Mouse (Mus musculus): ENCODE measurements around the gene Hist2h2aa2.

The Hist2h2aa2 gene

GRCm38 (mm10) chr3:96197129-96197749 lies 42.8 kb downstream of the Hist2h2aa2 start:
- DNase-seq (ENCODE audit: low read depth, low spot score), result peak; percentile 92

- no peak for DNase-seq (ENCODE audit: low read depth, low spot score)
Measured at GRCm38 (mm10) chr3:96196437-96197128, 43.5 kb downstream of the Hist2h2aa2 start.

DNA sequence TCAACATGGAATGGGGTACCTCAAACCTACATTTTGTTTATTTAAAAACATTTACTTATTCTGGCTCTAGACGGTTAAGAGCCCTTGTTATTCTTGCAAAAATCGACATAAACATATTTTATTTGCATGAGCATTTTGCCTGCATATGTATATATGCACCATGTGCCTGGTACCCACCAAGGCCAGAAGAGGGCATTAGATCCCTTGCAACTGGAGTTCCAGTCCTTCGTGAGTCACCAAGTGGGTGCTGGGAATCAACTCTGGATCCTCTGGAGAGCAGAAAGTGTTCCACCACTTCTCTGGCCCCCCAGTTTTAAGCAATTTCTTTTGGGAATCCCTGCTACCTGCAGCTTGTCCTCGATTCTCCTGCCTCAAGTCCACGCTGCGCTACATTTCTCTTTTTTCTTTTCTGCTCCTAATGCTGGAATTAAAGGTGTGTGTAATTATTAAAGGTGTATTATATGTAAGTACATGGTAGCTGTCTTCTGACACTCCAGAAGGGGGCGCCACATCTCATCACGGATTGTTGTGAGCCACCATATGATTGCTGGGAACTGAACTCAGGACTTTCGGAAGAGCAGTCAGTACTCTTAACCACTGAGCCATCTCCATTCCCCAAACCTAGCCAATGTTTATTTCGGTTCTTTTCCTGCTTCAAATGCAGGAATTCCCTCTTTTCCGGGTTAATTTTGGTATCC lies 44.3 kb downstream of the Hist2h2aa2 start:
- DNase-seq (ENCODE audit: low read depth, low spot score), result no peak

- no peak for DNase-seq (ENCODE audit: low read depth, low spot score)
Measured at GRCm38 (mm10) chr3:96194966-96195365, 45.1 kb downstream of the Hist2h2aa2 start.

DNA sequence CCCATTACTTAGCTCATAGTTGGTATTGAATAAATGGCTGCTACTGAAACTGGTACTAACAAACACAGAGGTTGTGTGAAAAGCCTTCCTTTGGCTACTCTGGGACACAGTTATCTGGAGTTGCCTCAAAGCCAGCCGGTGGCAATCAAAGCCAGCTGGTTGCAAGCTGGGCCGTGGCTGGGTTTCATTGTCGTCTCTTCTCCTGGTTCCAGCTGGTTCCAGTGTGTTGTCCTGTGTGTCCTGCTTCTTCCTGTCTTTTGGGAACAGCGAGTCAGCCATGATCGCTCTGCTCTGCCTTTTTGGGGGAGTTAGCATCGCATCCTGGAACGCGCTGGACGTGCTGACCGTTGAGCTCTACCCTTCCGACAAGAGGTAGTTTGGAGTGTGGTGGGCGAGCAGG lies 47.1 kb downstream of the Hist2h2aa2 start:
- DNase-seq (ENCODE audit: low read depth, low spot score), result no peak

All from forelimb bud, embryonic 11.5 days (tissue).